Mouse (Mus musculus): ENCODE data around the gene Cyp2w1. TPM values are rescaled to one million over a fixed set of nuclear protein-coding genes. Genes with fewer than 3 reads are reported as not detected.

Gene Cyp2w1
- not detected for polyA plus RNA-seq (2017; shearing (Covaris generic))

DNA sequence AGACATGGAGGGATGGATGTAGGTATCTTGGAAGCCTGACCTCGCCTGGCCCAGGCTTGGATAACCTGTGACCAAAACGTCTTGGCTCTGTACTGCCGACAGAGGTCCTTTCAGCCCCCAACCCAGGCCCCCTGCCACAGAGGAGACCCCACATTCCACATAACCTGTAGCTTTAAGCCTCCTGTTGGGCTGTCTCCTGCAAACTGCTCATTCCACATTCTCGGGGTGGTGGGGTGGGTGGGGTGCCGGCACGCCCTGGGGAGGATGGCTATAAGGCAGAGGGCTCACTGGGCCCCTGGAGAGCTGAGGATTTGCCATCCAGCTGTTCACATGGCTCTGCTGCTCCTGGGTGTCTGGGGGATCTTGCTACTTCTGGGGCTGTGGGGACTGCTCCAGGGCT, at the start of gene Cyp2w1:
TSS of gene Cyp2w1 (plus strand) at position 301 of the 400 bp plus-strand sequence.

DNA sequence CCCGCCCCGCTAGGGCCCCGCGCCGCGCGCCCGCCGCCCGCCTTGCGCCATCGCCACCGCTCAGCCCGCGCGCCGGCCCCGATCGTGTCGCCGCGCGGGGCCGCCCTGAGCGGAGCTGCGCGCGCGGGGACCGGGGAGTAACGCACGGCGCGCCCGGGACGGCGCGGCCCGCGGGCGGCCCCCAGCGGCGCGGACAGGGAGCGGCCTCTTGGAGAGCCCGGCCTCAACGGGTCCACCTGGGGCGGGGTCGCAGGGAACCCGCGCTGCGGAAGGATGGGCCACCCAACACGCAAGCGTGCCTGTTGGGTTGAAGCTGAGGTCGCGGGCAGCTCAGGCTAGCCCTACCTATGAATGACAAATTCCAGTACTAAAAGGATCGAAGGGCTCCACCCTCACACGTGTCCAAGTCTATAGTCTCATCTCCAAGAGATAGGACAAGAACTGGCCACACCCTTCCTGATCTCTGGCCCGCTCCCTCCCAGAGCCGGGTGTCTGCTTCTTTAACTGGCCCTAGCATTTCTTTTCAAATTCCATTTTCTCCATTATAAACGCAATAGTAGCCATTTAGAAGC, 26.9 kb upstream of the Cyp2w1 start, which contains the start of gene Adap1:
TSS of gene Adap1 (minus strand) at position 228 of the 572 bp plus-strand sequence.

DNA sequence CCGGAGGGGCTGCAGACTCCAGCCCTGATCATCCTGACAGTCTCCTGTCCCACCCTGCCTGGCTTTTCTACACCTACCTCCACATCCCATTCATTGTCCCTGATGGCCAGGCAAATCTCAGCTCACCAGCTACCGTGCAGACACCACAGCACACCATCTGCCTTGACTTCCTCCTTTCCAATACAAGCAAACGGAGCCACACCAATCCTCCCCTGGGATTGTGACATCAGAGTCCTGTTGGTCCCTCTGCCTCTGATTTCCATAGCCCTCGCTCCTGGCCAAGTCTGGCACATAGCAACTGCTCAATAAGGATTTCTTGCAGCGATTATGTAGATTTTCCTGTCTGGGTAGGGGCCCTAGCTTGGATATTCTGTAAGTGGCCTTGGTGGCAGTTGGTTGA, 1.3 kb upstream of the Cyp2w1 start, which contains the start of gene Cox19:
TSS of gene Cox19 (minus strand) at position 285 of the 400 bp plus-strand sequence.

DNA sequence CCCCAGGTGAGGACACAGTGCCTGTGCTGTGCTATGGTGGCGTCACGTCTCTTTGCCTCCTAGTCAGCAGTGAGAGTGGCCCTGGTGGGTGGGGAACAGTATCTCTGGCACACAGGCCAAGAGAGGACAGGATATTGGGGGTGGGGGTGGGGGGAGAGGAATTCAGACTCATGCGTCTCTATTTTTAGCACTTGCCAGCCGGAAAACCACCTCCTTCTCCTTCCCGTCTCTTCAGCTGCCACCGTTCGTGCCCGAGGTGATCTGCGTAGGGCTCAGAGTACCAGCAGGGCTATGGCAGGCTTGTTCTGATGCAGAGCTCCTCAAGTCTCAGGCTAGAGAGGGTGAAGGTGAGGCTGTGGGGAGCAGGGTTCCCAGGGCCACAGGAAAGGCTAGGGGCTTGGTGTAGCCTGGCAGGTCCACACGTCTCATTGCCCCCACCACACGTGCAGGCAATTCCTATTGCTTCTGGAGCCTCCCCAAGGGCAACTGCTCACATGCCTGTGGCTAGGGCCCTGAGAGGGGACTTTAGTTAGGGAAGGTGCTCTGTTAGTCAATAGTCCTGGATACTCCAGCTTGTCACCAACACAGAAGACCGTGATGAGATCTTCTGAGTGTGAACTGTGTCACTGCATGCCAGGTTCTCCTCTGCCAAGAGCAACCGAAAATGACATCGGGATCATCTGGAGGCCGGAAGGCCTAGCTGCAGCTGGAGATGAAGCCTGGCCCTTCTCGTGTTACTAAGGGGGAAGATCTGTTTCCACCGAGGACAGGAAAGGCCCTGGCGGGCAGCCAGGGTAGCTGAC, 25.3 kb downstream of the Cyp2w1 start, which contains the start of gene Gpr146:
TSS of gene Gpr146 (plus strand) at position 230 of the 803 bp plus-strand sequence.

DNA sequence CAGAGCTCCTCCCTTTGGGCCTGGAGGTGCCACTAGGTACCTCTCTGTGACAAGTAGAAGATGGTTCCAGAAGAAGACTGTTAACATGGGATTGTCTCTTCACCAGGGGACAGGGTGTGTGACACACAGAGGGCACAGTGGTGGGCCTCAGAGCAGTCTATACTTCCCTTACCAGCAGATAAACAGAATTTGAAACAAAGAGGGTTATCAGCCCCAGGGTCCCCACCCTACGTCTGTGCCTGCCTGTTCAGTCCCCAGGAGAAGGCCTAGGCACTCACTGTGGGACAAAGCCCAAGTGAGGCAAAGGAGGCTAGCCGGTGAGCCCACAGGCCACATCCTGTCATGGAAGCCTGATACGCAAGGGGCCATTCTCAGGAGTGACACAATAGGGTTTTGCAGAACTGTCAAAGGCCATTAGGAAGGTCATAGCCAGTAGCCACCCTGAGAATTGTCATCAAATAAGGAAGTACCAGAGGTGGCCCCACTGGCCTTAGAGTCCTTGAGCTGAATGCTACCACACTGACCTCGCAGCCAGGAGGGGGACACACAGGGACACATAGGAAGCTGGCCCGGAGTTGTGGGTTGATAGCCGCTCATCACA, 52.5 kb downstream of the Cyp2w1 start, which contains the start of gene C130050O18Rik:
TSS of gene C130050O18Rik (plus strand) at position 480 of the 601 bp plus-strand sequence.

Other genes starting within 250 kb of the Cyp2w1 start
- gene Prkar1b, start 202.6 kb upstream of the Cyp2w1 start, polyA plus RNA-seq (2017; shearing (Covaris generic)) = 0.78 TPM
- 3.3 TPM for gene Dnaaf5, start 202.4 kb upstream of the Cyp2w1 start, polyA plus RNA-seq (2017; shearing (Covaris generic))
- gene Sun1, start 152.0 kb upstream of the Cyp2w1 start, polyA plus RNA-seq (2017; shearing (Covaris generic)) = 37.5 TPM
- gene Get4, start 100.3 kb upstream of the Cyp2w1 start, polyA plus RNA-seq (2017; shearing (Covaris generic)) = 85.9 TPM
- gene Adap1, start 27.0 kb upstream of the Cyp2w1 start, polyA plus RNA-seq (2017; shearing (Covaris generic)) = 23.8 TPM
- 20.3 TPM for gene Cox19, start 1.2 kb upstream of the Cyp2w1 start, polyA plus RNA-seq (2017; shearing (Covaris generic))
- gene Gpr146, start 25.1 kb downstream of the Cyp2w1 start, polyA plus RNA-seq (2017; shearing (Covaris generic)) = 21.2 TPM
- not detected for gene C130050O18Rik, start 52.7 kb downstream of the Cyp2w1 start, polyA plus RNA-seq (2017; shearing (Covaris generic))
- gene Gper1, start 70.5 kb downstream of the Cyp2w1 start, polyA plus RNA-seq (2017; shearing (Covaris generic)) = not detected
- 1.9 TPM for gene 3110082I17Rik, start 107.9 kb downstream of the Cyp2w1 start, polyA plus RNA-seq (2017; shearing (Covaris generic))
- 47.9 TPM for gene Zfand2a, start 131.9 kb downstream of the Cyp2w1 start, polyA plus RNA-seq (2017; shearing (Covaris generic))
- gene Uncx, start 190.9 kb downstream of the Cyp2w1 start, polyA plus RNA-seq (2017; shearing (Covaris generic)) = 0.68 TPM